Mouse (Mus musculus) gastrocnemius, adult 18-20 months (tissue): ENCODE data around the gene Shpk. TPM values are rescaled to one million over a fixed set of nuclear protein-coding genes. Genes with fewer than 3 reads are reported as not detected.
A peak's percentile ranks its signal among the peaks of the same experiment; 100 is the strongest.

ENCODE experiments used
- DNase-seq: peaks from one replicate; pipeline ENCODE4 v3.0.0; 2021; ENCODE audit warnings: low spot score
- long read RNA-seq, 2 experiments: library from polyadenylated mRNA; stranded (forward); transcript quantifications; one replicate each; pipeline ENCODE4 v2.0.0; 2021
- total RNA-seq, 2 experiments: library from RNA; stranded (reverse); gene quantifications; 2 replicates each; pipeline ENCODE4 v1.2.3; 2021

Shpk gene
- total RNA-seq = under 1 TPM; 0.39 to 0.40 TPM
- long read RNA-seq, experiment 1, partial matches to known transcripts = 1 of 2 reads
- long read RNA-seq, experiment 1, other reads (novel, unspliced or antisense) = 0 of 2 reads
- long read RNA-seq, experiment 2, partial matches to known transcripts = 1 of 2 reads
- long read RNA-seq, experiment 2, other reads (novel, unspliced or antisense) = 1 of 2 reads

DNA sequence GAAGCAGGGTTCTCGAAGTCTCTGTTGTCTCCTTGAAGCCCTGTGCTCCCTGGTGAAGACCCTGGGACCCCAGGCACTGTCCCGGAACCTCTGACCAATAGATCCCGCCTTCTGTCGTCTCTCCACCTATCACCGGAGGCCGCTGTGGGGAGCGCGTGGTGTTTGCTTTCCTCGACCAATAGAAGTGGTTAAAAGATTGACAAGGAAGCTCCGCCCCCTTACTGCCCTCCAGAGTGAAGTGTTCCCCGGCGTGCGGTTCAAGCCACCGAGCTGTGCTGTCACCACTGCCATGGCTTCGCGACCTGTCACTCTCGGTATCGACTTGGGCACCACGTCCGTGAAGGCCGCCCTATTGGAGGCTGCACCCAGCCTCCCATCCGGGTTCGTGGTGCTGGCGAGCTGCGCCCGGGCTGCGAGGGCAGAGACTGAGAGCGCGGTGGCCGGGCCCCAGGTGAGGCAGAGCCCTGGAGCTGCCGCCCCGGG, at the start of gene Shpk:
Gene Shpk (plus strand): TSS at position 231 of the 483 bp plus-strand sequence.
- peak; percentile 96 for DNase-seq

DNA sequence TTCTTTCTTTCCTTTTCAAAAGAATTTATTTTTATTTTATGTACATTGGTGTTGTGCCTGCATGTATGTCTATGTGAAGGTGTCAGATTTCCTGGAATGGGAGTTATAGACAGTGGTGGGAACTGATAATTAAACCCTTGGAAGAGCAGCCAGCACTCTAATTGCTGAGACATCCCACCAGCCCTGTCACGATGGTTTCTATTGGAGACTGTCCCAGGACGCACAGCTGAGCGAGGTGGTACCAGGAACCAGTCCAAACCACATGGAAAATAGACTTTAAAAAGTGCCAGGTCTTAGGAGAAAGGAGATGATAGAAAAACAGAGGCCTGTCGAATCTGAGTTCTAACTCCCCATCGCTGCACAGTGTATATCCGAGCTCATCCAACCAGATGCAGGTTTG, 44.2 kb upstream of the Shpk start:
- DNase-seq = no peak

DNA sequence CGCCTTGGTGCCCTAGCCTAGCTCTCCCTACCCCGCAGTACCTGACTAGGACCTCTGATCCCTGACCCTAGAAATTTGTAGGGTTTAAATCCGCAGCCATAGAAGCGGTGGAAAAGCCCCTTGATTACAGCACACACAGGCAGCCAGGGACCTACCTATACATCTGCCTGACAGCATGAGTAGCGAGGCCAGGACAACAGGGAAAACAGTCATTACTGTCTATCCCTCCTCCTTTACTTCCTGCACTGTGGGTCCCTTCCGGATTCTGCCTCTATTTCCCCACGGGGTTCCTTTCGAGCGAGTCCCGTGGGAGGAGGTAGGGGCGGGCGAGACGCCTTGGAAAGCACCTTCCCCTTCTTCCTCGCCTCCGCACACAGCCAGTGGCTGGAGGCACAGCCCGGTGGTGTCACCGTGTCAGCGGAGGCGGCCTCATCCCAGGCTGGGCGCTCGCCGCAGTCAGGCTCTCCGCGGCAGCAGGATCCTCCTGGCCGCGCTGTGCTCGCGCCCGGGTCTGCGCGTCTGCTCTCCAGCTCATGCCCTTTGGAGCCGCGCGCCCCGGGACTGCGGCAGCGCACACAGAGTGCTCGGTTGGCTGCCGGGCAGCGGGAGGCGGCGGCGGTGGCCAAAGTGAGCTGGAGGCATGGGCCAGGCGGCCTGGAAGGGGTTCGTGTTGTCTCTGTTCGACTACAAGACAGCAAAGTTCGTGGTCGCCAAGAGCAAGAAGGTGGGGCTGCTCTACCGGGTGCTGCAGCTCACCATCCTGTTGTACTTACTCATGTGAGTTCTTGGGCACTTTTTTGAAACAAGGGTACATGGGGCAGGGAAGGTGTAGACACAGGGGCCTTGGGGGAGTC, 39.1 kb upstream of the Shpk start, which contains the start of gene P2rx5:
Gene P2rx5 (plus strand): TSS at position 465 of the 854 bp plus-strand sequence.
- peak; percentile 47 for DNase-seq

DNA sequence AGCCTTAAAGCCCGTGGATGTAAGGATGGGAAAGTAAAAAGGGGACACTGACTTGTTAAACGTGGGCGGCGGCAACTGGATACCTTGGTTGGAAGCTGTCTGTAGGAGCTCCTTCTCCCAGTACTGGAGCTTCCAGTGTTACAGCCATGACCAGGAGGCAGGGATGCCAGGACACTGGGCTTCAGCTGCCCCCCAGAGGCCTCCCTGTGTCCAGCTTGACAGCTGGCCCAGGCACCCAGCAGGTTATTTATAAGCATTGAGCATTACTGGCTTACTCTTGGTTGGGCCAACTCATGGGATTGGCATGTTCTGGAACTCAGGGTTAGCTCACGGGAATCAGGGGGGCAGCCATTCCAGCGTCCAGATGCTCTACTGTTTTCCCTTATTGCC, 38.5 kb upstream of the Shpk start:
- peak; percentile 86 for DNase-seq

DNA sequence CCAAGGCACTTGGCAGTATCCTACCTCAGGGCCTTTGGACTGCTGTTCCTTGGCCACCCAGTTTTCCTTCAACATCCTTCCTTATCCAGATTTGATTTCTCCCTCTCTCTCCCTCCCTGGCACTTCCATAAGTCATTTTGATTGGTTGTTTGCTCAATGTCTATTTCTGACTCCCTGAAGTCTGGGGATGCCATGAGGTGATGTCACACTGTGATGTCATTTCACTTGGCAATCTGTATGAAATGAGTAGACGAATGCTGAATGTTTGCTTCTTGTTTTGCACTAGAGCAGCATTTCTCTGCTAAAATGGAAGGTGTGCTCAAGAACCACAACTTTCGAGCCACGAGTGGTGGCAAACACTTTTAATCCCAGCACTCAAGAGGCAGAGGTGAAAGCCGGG, 37.6 kb upstream of the Shpk start:
- no peak for DNase-seq

DNA sequence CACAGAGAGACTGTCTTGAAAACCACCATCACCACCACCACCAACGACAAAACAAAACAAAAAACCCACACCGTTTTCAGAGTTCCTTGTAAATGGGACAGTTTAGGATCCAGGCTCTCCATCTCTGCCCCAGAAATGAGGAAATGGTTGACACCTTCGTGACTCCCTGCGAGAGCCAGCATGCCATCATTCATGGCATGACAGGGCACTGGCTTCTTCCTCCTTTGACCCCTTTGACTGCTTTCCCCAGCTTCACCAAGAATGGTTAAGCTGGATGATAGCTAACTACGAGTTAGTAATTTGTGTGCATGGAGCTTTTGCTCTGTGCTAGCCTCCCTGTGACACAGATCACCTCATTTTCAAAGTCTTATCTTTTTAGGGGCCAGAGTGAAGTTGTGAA, 37.0 kb upstream of the Shpk start:
- DNase-seq = no peak

DNA sequence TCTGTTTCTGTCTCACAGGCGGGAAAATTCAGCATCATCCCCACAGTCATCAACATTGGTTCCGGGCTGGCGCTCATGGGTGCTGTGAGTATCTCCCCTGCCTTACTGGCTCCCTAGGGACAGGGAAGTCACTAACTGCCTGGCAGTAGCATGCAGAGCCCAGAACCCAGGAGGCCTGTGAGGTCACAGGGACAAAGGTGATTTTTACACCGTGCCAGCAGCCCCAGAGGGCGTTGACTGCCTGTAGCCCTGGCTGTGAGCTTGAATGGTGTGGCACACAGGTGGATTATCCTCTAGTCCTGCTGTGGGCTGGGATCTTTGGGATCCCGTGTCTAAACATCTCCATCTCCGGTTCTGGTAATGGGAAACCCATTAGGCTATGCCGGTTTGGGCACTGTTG, 31.2 kb upstream of the Shpk start:
- no peak for DNase-seq

DNA sequence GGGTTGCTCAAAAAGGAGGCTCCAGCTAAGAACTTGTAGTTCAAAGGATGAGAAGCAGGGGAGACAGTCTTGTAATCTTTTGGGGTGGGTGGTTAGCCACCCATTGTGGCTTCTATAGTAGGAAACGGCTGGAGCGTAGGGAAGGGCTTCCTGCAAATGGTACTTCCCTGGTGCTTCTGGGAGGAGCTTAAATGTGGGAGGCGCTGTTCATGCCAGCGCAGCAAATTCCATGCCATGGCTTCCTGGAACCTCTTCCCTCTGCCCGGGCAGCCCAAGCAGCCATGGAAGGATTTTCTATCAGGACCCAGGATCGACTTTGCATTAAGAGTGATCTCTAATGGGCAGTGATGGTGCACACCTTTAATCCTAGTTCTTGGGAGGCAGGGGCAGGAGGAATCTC, 30.7 kb upstream of the Shpk start:
- no peak for DNase-seq

DNA sequence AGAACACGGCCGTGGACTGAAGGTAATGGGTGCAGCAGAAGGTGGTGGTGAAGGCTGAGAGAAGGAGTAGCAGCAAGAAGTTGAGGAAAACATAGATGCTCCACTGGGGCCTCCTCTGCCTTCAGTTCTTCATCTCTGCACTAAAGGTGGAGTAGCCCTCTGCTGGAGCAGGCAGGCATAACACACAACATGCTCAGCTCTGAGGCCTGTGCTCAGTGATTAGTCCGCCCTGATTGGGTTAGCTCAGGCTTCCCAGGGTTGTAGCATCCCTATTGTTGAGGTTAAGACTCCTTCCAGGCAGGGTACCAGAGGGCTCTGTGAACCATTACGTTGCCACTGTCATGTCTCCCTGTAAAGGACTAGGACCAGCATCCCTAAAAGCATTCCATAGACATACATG, 30.0 kb upstream of the Shpk start:
- peak; percentile 43 for DNase-seq

DNA sequence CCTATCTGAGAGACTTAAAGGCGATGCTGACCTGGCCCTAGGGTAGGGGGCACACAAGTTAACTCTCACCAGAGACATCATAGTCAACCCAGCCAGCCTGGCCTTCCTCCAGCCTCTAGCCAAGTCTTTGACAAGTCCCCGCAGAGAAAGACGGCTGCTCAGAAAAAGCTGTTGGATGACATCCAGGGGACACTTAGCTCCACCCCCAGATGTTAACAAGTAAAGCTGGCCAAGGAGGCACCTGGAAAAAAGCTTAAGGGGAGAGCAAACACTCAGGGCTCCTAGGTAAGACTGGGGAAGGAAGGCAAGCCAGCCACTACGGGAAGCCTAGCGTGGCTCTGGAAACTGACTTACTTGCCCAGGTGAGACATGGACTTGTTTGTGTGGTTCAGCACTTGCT, 27.1 kb upstream of the Shpk start:
- peak; percentile 56 for DNase-seq

DNA sequence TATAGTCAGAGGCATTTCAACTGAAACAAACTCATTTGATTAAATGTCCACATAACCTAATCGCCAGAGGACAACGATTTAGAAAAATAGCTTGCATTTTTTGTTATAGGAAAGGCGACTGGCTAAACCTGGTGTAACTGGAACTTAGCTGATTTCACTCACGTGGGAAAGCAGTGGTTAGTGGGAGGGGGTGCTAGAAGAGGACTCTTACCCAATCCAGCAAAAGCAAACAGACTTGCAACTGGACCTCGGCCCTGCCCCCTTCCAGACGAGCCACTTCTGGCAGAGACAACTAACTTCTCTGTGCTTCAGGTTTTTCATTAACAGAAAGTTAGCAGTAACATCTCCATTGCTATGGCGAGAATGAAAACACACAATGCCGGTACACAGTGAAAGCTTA, 23.6 kb upstream of the Shpk start:
- no peak for DNase-seq

DNA sequence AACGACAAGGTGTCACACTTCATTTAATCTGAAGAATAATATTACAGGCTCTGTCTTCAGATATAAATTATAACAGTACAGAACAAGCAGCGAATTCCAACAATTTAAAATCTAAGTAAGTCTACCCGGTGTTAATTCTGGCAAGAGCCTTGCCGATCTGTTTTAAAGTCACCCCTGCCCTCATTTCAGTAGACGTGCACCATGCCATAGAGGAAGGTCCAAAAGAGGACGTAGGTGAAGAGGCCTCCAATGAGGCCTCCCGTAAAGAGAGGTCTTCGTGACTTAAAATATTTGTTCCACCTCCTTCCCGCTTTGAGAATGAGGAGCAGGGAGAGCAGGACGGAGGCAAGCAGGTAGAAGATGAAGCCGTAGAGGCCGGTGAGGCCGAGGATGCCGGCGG, 23.1 kb upstream of the Shpk start:
- no peak for DNase-seq

DNA sequence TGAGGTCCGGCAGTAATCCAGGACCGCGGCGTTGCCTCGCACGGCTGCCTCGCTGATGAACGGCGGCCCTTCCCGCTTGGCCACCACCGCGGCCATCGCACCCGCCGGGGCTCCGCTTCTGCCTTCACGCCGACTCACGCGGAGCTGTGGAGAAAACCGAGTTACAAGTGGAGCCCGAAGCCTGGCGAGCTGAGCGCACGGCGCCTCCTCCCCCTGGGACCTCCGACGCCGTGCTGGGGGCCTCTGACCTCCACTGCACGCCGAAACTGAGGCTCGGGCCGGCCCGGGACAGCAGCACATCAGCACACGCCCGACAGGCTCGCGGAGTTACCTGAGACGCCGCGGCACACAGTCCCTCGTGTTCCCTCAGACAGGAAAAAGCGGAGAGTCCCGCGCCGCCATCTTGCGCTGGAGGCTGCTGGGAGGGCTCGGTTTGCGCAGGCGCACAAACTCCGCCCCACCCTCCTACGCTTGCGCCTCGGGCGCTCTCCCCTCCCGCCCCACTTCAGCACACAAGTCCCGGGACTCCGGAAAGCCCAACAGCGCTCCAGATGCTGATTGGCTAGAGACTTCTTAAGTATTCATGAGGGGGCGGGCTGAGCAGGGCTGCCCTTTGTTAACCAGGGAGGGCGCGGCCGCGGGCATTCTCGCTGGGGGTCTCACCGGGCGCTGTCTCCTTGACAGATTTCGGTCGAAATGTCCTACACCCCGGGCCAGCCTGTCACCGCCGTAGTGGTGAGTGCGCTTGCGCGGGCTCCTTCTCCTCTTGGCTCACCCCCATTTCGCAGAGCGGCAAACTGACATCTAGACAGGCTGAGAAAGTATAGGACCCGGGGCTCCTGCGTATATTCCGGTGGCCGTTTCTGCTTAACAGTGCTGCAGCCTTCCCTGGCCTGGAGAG, 22.4 kb upstream of the Shpk start, which contains the start of the genes Emc6 and Tax1bp3:
Gene Emc6 (minus strand): TSS at position 430 of the 901 bp plus-strand sequence.
Gene Tax1bp3 (plus strand): TSS at position 476 of the 901 bp plus-strand sequence.
- DNase-seq = peak; percentile 96

DNA sequence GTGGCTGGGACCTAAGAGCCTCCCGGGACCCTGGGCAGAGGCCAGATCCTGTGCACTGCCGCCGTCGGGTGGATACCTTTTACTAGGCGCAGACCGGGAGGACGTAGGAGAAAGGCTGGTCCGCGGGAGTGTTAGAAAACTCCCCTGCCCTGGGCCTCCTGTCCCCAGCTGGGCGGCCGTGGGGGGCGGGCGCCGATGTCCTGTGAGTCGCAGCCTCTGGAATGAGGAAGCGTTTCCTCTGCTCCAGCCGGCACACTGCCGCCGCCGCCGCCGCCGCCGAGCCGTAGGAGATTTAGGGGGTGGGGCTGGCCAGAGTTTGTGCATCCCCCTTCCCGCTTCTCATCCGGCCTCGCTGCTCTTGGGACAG, 21.8 kb upstream of the Shpk start:
- DNase-seq = peak; percentile 77

DNA sequence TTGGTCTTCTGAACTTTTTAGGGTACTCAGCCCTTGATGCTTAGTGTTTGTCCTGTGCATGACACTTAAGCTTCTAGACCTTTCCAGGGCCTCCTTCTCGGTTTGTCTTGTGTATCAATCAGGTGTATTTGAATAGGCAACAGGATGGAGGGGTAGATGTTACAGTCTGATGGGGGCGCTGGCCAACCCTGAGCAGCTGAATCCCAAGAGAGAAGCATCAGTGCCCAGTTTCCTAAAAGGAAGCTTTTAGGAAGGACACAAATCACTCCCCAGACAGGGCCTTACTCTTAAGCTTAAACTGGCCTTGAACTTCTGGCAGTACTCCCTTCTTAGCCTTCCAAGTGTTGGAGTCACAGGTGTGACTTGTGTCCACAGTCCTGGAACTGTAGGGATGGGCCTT, 21.4 kb upstream of the Shpk start:
- DNase-seq = no peak

DNA sequence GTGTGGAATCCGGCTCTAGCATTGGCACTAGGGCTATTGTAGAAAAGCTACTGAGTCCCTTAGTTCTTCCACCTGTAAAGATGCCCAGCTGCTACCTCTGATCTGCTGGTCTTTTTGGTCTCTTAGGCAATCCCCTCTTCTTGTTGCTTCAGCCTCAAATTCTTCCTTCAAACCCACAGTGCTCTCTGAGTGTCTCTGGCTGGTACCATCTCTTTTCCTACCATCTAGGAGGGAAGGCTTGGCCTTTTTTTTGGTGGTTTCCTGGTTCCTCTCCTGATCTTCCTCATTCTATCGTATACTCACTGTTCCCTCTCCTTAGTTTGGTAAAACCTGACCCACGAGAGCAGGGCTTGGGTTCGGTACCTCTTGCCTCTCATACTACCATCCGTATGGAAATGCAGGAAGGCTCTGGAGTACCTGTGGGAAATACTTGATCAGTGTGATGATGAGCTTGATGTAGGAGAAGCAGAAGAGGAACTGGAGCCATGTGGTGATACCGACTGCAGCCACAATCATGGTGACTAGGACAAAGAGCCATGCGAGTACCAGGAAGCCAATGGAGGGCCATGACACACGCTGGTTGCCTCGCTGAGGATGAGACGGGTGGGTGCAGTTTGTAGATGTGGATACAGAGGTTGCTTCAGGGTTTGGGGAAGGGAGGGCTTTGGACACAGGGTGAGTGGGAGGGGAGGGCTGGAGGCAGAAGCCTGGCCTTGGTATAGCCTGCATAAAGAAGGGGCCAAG, 13.2 kb upstream of the Shpk start:
- no peak for DNase-seq

DNA sequence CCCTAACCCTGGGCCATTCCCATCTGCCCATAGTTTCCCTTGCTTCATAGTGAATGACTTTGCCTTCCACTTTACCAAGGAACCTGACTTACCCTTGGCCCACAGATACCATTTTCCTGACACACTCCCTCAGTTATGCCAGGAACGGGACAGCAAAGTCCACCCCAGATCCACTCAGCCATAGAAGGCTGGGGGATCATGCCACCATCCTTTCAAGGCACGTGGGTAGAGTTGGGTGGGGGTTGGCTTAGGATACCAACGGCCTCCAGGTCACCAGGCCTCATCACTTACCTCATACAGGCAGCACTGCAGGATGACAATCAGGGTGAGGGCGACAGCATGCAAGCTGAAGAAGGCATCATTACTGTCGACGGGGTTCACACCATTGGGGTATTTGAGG, 12.0 kb upstream of the Shpk start:
- DNase-seq = no peak

DNA sequence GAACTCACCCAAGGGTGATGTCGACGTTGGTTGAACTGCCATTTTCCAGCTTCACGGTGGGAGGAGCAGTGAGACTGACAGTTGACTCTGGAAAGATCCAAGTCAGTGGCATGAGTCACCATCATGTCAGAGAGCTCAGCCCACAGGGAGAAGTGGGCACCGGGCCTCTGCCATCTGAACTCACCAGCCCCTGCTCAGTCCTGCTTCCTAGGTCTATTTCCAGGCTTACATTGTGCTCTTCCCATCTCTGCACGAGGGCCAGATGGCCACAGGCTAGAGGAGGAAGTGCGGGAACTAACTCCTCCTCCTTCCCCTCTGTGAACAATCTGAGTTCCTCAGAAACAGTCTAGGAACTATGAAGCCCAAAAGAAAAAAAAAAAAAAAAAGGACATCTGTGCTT, 6.2 kb upstream of the Shpk start:
- DNase-seq = no peak

DNA sequence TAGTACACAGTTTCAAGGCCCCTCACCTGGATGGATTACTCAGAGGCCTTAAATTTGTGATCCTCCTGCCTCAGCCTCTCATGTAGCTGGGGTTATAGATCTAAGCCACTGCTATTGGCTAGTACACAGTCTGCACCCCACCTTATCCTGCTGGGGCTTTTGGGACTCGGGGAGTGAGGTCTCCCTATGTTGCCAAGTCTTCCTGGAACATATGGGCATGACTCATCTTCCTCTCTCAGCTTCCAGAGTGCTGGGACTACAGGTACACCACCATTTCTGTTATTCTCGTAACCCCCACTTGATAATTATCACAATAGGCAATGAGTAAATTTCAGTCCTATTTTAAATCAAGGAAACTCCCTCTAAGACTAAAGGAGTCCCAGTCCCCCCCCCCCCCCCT, 4.8 kb upstream of the Shpk start:
- DNase-seq = no peak

DNA sequence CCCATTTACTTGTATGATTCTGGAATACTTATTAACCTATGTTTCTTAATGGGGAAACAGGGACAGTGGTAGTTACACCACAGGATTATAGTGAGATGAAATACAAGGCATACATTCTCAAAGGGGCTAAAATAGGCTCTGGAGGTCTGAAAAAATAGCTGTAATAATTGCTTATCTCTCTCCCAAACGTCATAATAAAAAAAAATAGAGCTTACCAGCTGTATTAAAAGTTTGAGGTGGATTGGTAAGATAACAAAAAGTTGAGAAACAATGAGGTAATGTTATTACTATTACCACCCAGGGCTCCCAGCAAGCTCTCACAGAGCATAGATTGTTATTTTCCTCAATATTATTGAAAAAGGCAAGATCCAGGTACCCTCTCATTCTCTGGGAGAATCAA, 1.1 kb upstream of the Shpk start:
- DNase-seq = no peak

DNA sequence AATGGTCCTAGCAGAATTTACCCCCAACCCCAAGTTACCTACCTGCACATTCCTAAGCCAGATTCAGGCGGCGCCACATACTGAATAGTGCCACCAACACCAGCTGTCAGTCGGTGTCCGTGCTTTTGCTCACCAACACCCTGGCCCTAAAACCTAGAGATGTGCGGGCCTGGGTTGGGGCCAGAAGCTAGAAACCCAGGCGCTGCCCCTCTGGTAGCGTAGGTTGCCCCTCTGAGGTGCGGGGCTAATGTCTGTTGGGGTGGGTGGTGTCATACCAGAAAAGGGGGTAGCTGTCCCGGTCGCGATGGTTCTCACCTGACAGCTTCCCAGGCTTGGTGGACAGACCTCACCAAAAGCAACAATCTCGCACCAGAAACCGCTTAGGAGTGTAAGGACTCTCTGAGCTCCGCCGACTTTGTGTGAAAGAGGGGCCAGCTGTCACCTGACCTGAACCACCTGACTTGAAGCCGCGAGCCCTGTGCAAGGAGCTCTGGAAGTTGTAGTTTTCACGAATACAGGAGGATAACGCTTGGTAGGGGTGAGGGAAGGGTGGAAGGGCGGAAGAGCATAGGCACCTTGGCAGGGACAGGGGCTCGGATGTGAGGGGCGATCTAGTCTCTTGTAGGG, 544 bp upstream of the Shpk start, which contains the start of gene Ctns:
Gene Ctns (minus strand): TSS at position 440 of the 627 bp plus-strand sequence.
- peak; percentile 88 for DNase-seq
